Comparison of ENCODE assay signal across 13 mouse cellular contexts in the genomic region with DNA sequence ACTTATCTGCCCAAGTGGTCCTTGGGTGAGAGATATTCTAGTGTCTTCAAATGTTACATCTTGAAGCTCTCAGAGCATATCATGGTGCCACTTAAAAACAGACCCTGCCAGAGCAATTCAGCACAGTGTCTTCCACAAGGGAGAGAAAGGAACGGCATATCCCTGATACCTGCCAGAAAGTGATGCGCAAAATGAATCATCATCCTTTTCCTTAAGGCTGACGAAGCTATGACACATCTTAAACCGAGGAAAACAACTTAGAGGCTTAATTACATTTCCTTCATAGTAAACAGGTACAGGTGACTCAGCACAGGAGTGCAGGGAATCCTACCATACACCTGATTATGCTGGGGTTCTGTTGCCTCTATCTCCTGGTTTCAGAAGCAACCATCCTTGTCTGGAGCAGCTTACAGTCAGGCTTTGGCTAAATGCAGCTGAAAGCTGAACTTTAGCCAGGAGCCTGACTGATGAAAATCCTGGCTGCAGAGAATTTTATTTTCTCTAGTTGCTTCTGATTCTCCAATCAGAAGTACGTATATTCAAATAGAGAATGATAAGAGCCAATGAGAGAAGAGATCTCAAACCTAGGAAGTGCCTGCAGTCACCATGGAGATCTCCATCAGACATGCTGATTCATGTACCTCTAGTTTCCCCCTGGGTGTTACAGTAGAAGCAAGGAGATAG.
DNase-seq lines count a peak whose midpoint lies in the region; ATAC-seq and TF ChIP-seq lines count a peak whose summit lies in the region.
"Had no signal": no experiment of that assay in that cellular context is flagged by ENCODE, and none has a peak within 500 bp of the region (broad histone marks: within the 10 kb centered on the region; RNA-seq: fewer than 3 reads in every experiment).

No protein-coding gene starts in this region.

- 0 out of 2 replicates have a peak, but pooled peaks have one; percentile 59 for ATAC-seq in hindbrain, embryonic 13.5 days (ENCODE audit: low FRiP score)
- ATAC-seq in hindbrain, embryonic 11.5 days (ENCODE audit: low FRiP score) = no peak
- ATAC-seq: activated CD4-positive, CD25-positive, alpha-beta regulatory T cell, adult 4 months; intestine, postnatal 0 days had no signal

- 85% methylated on average over 5 of the region's 5 CpGs for WGBS in hindbrain, embryonic 13.5 days
- WGBS in hindbrain, embryonic 11.5 days = 85% methylated on average over 5 of the region's 5 CpGs

- H3K27me3 ChIP-seq in hindbrain, embryonic 13.5 days = no peaks in the 10 kb centered on the region
- H3K27me3 ChIP-seq in hindbrain, embryonic 11.5 days (ENCODE audit: control insufficient read depth, insufficient read depth, low read length) = no peaks in the 10 kb centered on the region
- H3K27me3 ChIP-seq in testis, adult 2 months (ENCODE audit: control insufficient read depth, insufficient read depth, low read length) = no peaks in the 10 kb centered on the region
- H3K27me3 ChIP-seq: heart, embryonic 13.5 days; megakaryocyte, embryonic 14.5 days had no signal

- no peak for TF ChIP-seq POLR2A in testis, adult 2 months (IDR thresholded peaks at IDR 0.05; ENCODE audit: control insufficient read depth, low read depth, low read length)

- H3K4me2 ChIP-seq in hindbrain, embryonic 13.5 days = no peak overlapping the region
- no peak overlapping the region for H3K4me2 ChIP-seq in hindbrain, embryonic 11.5 days (replicated peaks; ENCODE audit: low read depth, low read length)
- H3K4me2 ChIP-seq: heart, embryonic 13.5 days had no signal

- H3K4me1 ChIP-seq in hindbrain, embryonic 13.5 days (replicated peaks) = no peaks in the 10 kb centered on the region
- H3K4me1 ChIP-seq in hindbrain, embryonic 11.5 days (replicated peaks; ENCODE audit: control insufficient read depth, insufficient read depth, low read length) = no peaks in the 10 kb centered on the region
- H3K4me1 ChIP-seq in testis, adult 2 months (ENCODE audit: control insufficient read depth, insufficient read depth, low read length) = no peaks in the 10 kb centered on the region
- H3K4me1 ChIP-seq: heart, embryonic 13.5 days; megakaryocyte, embryonic 14.5 days had no signal

- no peak for TF ChIP-seq CTCF in testis, adult 2 months (IDR thresholded peaks at IDR 0.05; ENCODE audit: control insufficient read depth, insufficient read depth, insufficient replicate concordance, low read depth, low read length)

- no peaks in the 10 kb centered on the region for H3K36me3 ChIP-seq in hindbrain, embryonic 13.5 days
- no peaks in the 10 kb centered on the region for H3K36me3 ChIP-seq in hindbrain, embryonic 11.5 days (ENCODE audit: control insufficient read depth, insufficient read depth, low read length)
- H3K36me3 ChIP-seq in testis, adult 2 months (ENCODE audit: control insufficient read depth, insufficient read depth, low read length) = no peaks in the 10 kb centered on the region
- H3K36me3 ChIP-seq: heart, embryonic 13.5 days had no signal

- H3K4me3 ChIP-seq in hindbrain, embryonic 13.5 days = no peak overlapping the region
- no peak overlapping the region for H3K4me3 ChIP-seq in hindbrain, embryonic 11.5 days (ENCODE audit: low read depth, low read length)
- H3K4me3 ChIP-seq in testis, adult 2 months (ENCODE audit: control insufficient read depth, low read depth, low read length) = peak overlapping the region; percentile 45; the same call in 1 of the 2 replicates
- H3K4me3 ChIP-seq: heart, embryonic 13.5 days; megakaryocyte, embryonic 14.5 days had no signal

- no peak overlapping the region for H3K27ac ChIP-seq in hindbrain, embryonic 13.5 days
- no peak overlapping the region for H3K27ac ChIP-seq in hindbrain, embryonic 11.5 days (ENCODE audit: low read depth, low read length)
- no peak overlapping the region for H3K27ac ChIP-seq in testis, adult 2 months (ENCODE audit: control insufficient read depth, insufficient read depth, low read depth, low read length)
- H3K27ac ChIP-seq: heart, embryonic 13.5 days had no signal

- no peak for DNase-seq in hindbrain, embryonic 11.5 days (ENCODE audit: low spot score)
- DNase-seq in testis, postnatal 14 days (ENCODE audit: low spot score) = no peak
- peak; percentile 7 for DNase-seq in layer of hippocampus, adult 9-10 months (ENCODE audit: low spot score)
- DNase-seq in thymus, postnatal 25 days = no peak
- no peak for DNase-seq in embryo, embryonic 9.5 days (ENCODE audit: extremely low spot score)
- DNase-seq in urinary bladder, postnatal 25 days (ENCODE audit: low spot score) = no peak
- DNase-seq: lung, adult 2 months had no signal

- peaks cover 6% of the 10 kb centered on the region; the same call in 1 of the 2 replicates for H3K9me3 ChIP-seq in hindbrain, embryonic 13.5 days
- H3K9me3 ChIP-seq in hindbrain, embryonic 11.5 days (ENCODE audit: control insufficient read depth, low read length) = no peaks in the 10 kb centered on the region; the same call in 1 of the 2 replicates
- H3K9me3 ChIP-seq: heart, embryonic 13.5 days had no signal

- H3K9ac ChIP-seq in hindbrain, embryonic 13.5 days = no peak overlapping the region
- no peak overlapping the region for H3K9ac ChIP-seq in hindbrain, embryonic 11.5 days (ENCODE audit: low read depth, low read length)
- H3K9ac ChIP-seq: heart, embryonic 13.5 days had no signal
